Mouse (Mus musculus): Measurements from ENCODE around the gene Golgb1.
"Not testable (repeated sequence)": the region's sequence is repeated elsewhere in the genome, so short reads cannot be mapped to it uniquely, and the experiment has no call there.

Gene Golgb1

DNA sequence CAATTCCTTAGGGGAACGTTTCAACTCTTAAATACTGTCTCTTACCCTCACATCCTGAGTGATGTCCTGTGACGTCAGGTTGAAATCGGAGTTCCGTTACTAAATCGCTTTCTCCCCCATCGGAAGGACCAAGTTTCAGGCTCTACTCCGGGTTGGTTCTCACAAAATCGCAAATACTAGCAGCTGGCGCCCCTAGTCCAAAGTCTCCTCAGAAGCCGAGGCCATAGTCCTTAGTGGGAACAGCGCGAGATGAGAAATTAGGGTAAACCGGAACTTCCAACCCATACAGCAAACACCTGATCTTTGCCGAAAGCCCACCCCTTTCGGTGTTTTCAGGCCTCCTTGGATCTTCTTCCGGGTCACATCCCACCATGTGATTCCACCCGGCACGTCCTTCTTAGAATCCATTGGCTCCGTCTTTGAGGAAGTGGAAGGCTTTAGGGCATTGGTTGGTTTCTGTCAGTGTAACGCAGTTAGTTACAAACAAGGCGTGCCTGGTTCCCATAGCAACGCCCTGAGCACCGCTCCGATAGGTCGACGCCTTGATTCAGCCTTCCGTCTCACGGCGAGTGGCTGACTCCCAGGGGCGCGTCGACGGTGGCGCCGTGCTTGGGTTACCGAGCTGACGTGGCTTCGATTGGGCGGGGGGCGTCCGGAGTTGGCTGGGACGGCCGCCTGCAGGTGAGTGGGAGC is at the start of gene Golgb1, which contains the start of gene Eaf2:
Gene Golgb1 (plus strand): TSS at position 558 of the 693 bp plus-strand sequence.
Gene Eaf2 (minus strand): TSS at position 421 of the 693 bp plus-strand sequence.
- ChIA-PET POLR2A (interaction anchor here in 3 of 4 experiments (0.6 to 2.9 kb wide), 28 partner anchors 9 to 1223 kb away, joined by 3 to 16 read pairs (median 4); partner anchors contain the start of genes Polq (in 3 of the 3), Iqcb1 (in 1 of the 3), Stxbp5l (in 1 of the 3) and Wdr5b (in 1 of the 3)), CTCF (no interaction called here)

- POLR2A ChIA-PET: interaction anchor here (0.5 to 2.0 kb wide), 51 partner anchors 10 to 1261 kb away, joined by 3 to 28 read pairs (median 4); partner anchors contain the start of genes Polq (in 3 of the 4), Eaf2 (in 2 of the 4), Fbxo40 (in 2 of the 4) and Golgb1 (in 2 of the 4)
- CTCF ChIA-PET: interaction anchor here in 1 of 4 experiments (0.5 to 1.4 kb wide), 3 partner anchors 11 to 191 kb away, joined by 3 to 7 read pairs (median 3); no protein-coding TSS in a partner anchor
These were observed 47.3 kb upstream of the Golgb1 start for GRCm38 (mm10) chr16:36827611-36828053.

- ChIA-PET POLR2A (interaction anchor here (0.5 to 2.0 kb wide), 53 partner anchors 9 to 1260 kb away, joined by 3 to 28 read pairs (median 4); partner anchors contain the start of genes Polq (in 3 of the 4), Eaf2 (in 2 of the 4), Fbxo40 (in 2 of the 4) and Golgb1 (in 2 of the 4)), CTCF (interaction anchor here in 1 of 4 experiments (0.5 to 1.4 kb wide), 3 partner anchors 12 to 190 kb away, joined by 3 to 7 read pairs (median 3); no protein-coding TSS in a partner anchor)
These were observed 46.7 kb upstream of the Golgb1 start, which contains the start of gene Iqcb1 for GRCm38 (mm10) chr16:36828054-36828786. Gene Iqcb1 (plus strand): TSS chr16:36828385.

GRCm38 (mm10) chr16:36828820-36829219 is 46.1 kb upstream of the Golgb1 start:
- CTCF ChIA-PET: interaction anchor here in 1 of 4 experiments (1.4 kb wide), 1 partner anchor 12 kb away, joined by 7 read pairs; no protein-coding TSS in a partner anchor
- POLR2A ChIA-PET: interaction anchor here in 2 of 4 experiments (0.5 to 2.0 kb wide), 22 partner anchors 11 to 1040 kb away, joined by 3 to 28 read pairs (median 5); partner anchors contain the start of genes Polq (in 2 of the 2), Ccdc58 (in 1 of the 2) and Fam162a (in 1 of the 2)

GRCm38 (mm10) chr16:36846894-36847293 is 28.0 kb upstream of the Golgb1 start:
- CTCF ChIA-PET: not testable (repeated sequence)

GRCm38 (mm10) chr16:36851202-36851601 is 23.7 kb upstream of the Golgb1 start:
- POLR2A ChIA-PET: interaction anchor here in 2 of 4 experiments (0.7 to 1.2 kb wide), 3 partner anchors 9 to 24 kb away, joined by 3 to 4 read pairs (median 3); no protein-coding TSS in a partner anchor
- CTCF ChIA-PET: no interaction called here

More at GRCm38 (mm10) chr16:36846894-36847293, 28.0 kb upstream of the Golgb1 start:
- POLR2A ChIA-PET: interaction anchor here in 1 of 4 experiments (1.0 kb wide), 1 partner anchor 19 kb away, joined by 3 read pairs; the partner anchor contains the start of gene Iqcb1

- ChIA-PET CTCF (no interaction called here), POLR2A (interaction anchor here in 1 of 4 experiments (4.4 kb wide), 1 partner anchor 11 kb away, joined by 16 read pairs; the partner anchor contains the start of genes Eaf2 and Golgb1)
These were observed 11.4 kb upstream of the Golgb1 start for GRCm38 (mm10) chr16:36863585-36863984.

DNA sequence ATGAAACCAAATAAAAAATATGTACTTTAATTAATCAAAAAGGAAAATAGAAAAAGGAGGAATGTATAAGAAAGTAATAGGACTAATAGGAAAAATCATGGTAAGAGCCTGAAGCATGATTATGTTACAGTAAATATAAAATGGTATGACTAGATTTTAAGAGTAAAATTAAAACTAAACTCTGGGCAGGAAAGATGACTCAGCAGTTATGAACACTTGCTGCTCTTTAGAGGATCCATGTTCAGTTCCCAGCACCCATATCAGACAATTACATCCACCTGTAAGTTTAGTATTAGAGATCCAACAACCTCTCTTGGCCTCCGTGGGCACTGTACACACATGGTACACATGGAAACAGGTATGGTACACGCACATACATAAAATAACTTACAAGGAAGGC is 5.5 kb upstream of the Golgb1 start:
- POLR2A ChIA-PET: interaction anchor here in 2 of 4 experiments (1.0 to 2.6 kb wide), 3 partner anchors 10 to 41 kb away, joined by 3 to 7 read pairs (median 3); partner anchors contain the start of gene Iqcb1 (in 1 of the 2)
- CTCF ChIA-PET: no interaction called here

- ChIA-PET CTCF (interaction anchor here in 1 of 4 experiments (0.6 kb wide), 1 partner anchor 402 kb away, joined by 3 read pairs; no protein-coding TSS in a partner anchor), POLR2A (interaction anchor here in 3 of 4 experiments (0.5 to 2.9 kb wide), 21 partner anchors 10 to 509 kb away, joined by 3 to 16 read pairs (median 4); partner anchors contain the start of genes Polq (in 3 of the 3), Iqcb1 (in 1 of the 3) and Stxbp5l (in 1 of the 3))
These were observed 424 bp downstream of the Golgb1 start for GRCm38 (mm10) chr16:36875276-36875851.

GRCm38 (mm10) chr16:36877316-36877715 is 2.4 kb downstream of the Golgb1 start:
- CTCF ChIA-PET: interaction anchor here in 1 of 4 experiments (1.1 kb wide), 1 partner anchor 10 kb away, joined by 4 read pairs; no protein-coding TSS in a partner anchor
- POLR2A ChIA-PET: interaction anchor here in 2 of 4 experiments (0.6 to 2.9 kb wide), 5 partner anchors 10 to 252 kb away, joined by 3 to 9 read pairs (median 4); partner anchors contain the start of gene Iqcb1 (in 2 of the 2)

- POLR2A ChIA-PET: interaction anchor here in 1 of 4 experiments (1.0 kb wide), 1 partner anchor 10 kb away, joined by 3 read pairs; no protein-coding TSS in a partner anchor
- CTCF ChIA-PET: interaction anchor here in 1 of 4 experiments (0.6 kb wide), 1 partner anchor 207 kb away, joined by 3 read pairs; no protein-coding TSS in a partner anchor
These were observed 7.9 kb downstream of the Golgb1 start for GRCm38 (mm10) chr16:36882737-36883343.

GRCm38 (mm10) chr16:36884881-36885280 is 9.9 kb downstream of the Golgb1 start:
- ChIA-PET CTCF (interaction anchor here in 2 of 4 experiments (0.6 to 1.0 kb wide), 6 partner anchors 12 to 979 kb away, joined by 3 to 4 read pairs (median 4); no protein-coding TSS in a partner anchor), POLR2A (interaction anchor here in 2 of 4 experiments (0.9 to 1.3 kb wide), 2 partner anchors 10 to 11 kb away, joined by 3 read pairs; partner anchors contain the start of genes Eaf2 (in 1 of the 2) and Golgb1 (in 1 of the 2))

DNA sequence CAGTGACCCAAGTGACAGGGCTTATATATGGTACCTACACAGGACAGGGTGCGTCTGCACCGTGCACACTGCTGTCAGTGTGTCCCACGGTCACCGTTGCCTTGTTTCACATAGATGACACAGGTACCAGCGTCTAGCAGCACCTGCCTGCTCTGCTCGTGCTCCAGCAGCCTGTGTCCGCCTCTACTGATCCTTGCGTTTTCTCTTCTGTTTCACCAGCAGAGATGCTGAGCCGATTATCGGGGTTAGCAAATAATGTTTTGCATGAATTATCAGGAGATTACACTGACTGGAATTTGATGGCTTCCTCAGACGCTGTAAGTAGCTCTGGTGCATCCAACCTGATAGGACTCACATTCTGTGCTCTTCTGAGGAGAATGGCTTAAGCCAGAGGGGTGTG is 11.0 kb downstream of the Golgb1 start:
- POLR2A ChIA-PET: interaction anchor here in 1 of 4 experiments (1.2 kb wide), 1 partner anchor 11 kb away, joined by 12 read pairs; the partner anchor contains the start of genes Eaf2 and Golgb1
- CTCF ChIA-PET: no interaction called here

DNA sequence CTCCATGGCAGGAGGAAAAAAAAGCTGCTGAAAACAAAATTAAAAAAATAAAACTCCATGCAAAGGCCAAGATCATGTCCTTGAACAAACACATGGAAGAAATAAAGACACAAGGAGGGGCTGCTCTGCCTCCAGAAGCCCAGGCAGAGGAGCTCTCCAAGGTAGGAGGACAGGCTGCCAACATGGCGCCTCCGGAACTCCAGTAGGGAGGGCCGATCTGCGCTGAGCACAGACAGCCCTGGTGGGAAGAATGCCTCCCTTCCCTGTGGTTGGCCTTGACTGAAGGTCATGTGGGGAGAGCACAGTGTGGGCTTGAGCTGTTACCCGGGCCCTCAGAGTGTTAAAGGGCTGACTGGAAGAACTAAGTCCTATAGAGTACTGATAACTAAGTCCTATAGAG is 12.6 kb downstream of the Golgb1 start:
- ChIA-PET POLR2A (interaction anchor here in 3 of 4 experiments (1.0 to 2.0 kb wide), 7 partner anchors 9 to 67 kb away, joined by 3 to 12 read pairs (median 4); partner anchors contain the start of genes Eaf2 (in 2 of the 3) and Golgb1 (in 2 of the 3)), CTCF (interaction anchor here in 1 of 4 experiments (0.5 to 1.2 kb wide), 6 partner anchors 9 to 794 kb away, joined by 3 to 5 read pairs (median 4); partner anchors contain the start of gene Polq)

DNA sequence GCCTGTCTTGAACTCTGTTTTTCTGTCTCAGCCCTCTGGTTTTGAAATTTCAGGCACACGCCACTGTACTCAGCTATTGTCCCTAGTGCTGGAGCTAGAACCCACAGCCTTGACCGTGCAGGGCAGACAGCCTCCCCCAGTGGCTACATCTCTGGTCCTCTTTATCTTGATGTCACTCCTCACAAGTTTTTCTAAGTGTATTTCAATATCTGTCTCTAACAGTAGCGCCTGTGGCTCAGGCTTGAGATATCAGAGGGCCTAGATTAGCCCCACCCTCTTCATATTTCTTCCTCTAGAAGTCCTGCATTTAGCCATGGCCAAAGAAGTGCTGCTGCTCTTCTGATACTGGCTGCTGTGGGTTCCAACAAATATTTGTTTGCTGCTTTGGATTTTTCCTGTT is 15.6 kb downstream of the Golgb1 start:
- ChIA-PET POLR2A (no interaction called here), CTCF (no interaction called here)

- ChIA-PET CTCF (no interaction called here), POLR2A (no interaction called here)
These were observed 16.5 kb downstream of the Golgb1 start for GRCm38 (mm10) chr16:36891415-36891814.

DNA sequence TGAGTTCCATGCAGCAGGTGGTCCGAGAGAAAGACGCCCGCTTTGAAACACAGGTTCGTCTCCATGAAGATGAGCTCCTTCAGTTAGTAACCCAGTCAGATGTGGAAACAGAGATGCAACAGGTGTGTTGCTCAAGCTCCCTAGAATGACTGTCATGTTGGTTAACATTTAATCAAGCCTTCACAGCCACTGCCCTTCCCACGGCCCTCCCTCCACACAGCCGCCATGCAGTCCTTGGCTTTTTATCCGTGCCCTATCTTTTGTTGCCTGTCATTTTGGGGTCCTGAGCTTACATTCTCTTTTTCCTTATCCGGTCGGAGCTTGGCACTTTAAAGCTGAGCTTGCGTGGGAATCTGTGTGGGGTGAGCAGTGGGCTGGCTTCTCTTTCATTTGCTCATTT is 18.4 kb downstream of the Golgb1 start:
- POLR2A ChIA-PET: interaction anchor here in 3 of 4 experiments (0.8 to 1.7 kb wide), 4 partner anchors 10 to 13 kb away, joined by 3 to 5 read pairs (median 3); no protein-coding TSS in a partner anchor
- CTCF ChIA-PET: no interaction called here
